19 mouse cellular contexts compared by ENCODE assay signal in genomic region chr8:94320036-94320435, GRCm38 (mm10). TPM values are rescaled to one million over a fixed set of nuclear protein-coding genes. Genes with fewer than 3 reads are reported as not detected.
DNase-seq lines count a peak whose midpoint lies in the region; ATAC-seq and TF ChIP-seq lines count a peak whose summit lies in the region.
"Had no signal": no experiment of that assay in that cellular context is flagged by ENCODE, and none has a peak within 500 bp of the region (broad histone marks: within the 10 kb centered on the region; RNA-seq: fewer than 3 reads in every experiment).

No protein-coding gene starts in this region.

- H3K36me3 ChIP-seq in stomach, embryonic 15.5 days, result no peaks in the 10 kb centered on the region
- no peaks in the 10 kb centered on the region for H3K36me3 ChIP-seq in stomach, postnatal 0 days (ENCODE audit: control insufficient read depth, insufficient read depth, low read length)
- H3K36me3 ChIP-seq in forebrain, embryonic 15.5 days, result 0 out of 2 replicates have a peak, but pooled peaks cover 14% of the 10 kb centered on the region

- H3K27ac ChIP-seq in stomach, embryonic 15.5 days, result 0 out of 2 replicates have a peak overlapping the region, but pooled peaks have one; percentile 26
- no peak overlapping the region for H3K27ac ChIP-seq in stomach, postnatal 0 days (replicated peaks)
- H3K27ac ChIP-seq in forebrain, embryonic 15.5 days (replicated peaks), result no peak overlapping the region
- H3K27ac ChIP-seq: embryonic facial prominence, embryonic 10.5 days; forebrain, embryonic 13.5 days had no signal

- WGBS in stomach, embryonic 15.5 days, result 82% methylated on average over 2 of the region's 2 CpGs
- 75% methylated on average over 2 of the region's 2 CpGs for WGBS in stomach, postnatal 0 days
- 91% methylated on average over 2 of the region's 2 CpGs for WGBS in forebrain, embryonic 15.5 days

- TF ChIP-seq CTCF in stomach, postnatal 0 days (IDR thresholded peaks at IDR 0.05; ENCODE audit: low read depth), result no peak

- TF ChIP-seq EP300 in stomach, postnatal 0 days (optimal IDR thresholded peaks at IDR 0.05), result no peak

- H3K9ac ChIP-seq in stomach, embryonic 15.5 days, result no peak overlapping the region
- no peak overlapping the region for H3K9ac ChIP-seq in stomach, postnatal 0 days (ENCODE audit: low read length)
- no peak overlapping the region for H3K9ac ChIP-seq in forebrain, embryonic 15.5 days (replicated peaks)
- H3K9ac ChIP-seq: embryonic facial prominence, embryonic 12.5 days; forebrain, embryonic 13.5 days had no signal

- no peak overlapping the region for H3K4me3 ChIP-seq in stomach, embryonic 15.5 days (replicated peaks)
- H3K4me3 ChIP-seq in stomach, postnatal 0 days (ENCODE audit: low read depth, low read length), result no peak overlapping the region
- no peak overlapping the region for H3K4me3 ChIP-seq in forebrain, embryonic 15.5 days
- H3K4me3 ChIP-seq: embryonic facial prominence, embryonic 10.5 days; embryonic facial prominence, embryonic 12.5 days; forebrain, embryonic 13.5 days had no signal

- H3K4me1 ChIP-seq in stomach, embryonic 15.5 days, result 0 out of 2 replicates have a peak, but pooled peaks cover 2% of the 10 kb centered on the region
- H3K4me1 ChIP-seq in stomach, postnatal 0 days (replicated peaks; ENCODE audit: control insufficient read depth, insufficient read depth), result no peaks in the 10 kb centered on the region
- H3K4me1 ChIP-seq in forebrain, embryonic 15.5 days, result no peaks in the 10 kb centered on the region
- H3K4me1 ChIP-seq: embryonic facial prominence, embryonic 12.5 days; forebrain, embryonic 13.5 days had no signal

- H3K4me2 ChIP-seq in stomach, embryonic 15.5 days, result no peak overlapping the region
- H3K4me2 ChIP-seq in stomach, postnatal 0 days (replicated peaks; ENCODE audit: low read depth), result no peak overlapping the region
- no peak overlapping the region for H3K4me2 ChIP-seq in forebrain, embryonic 15.5 days (replicated peaks)
- H3K4me2 ChIP-seq: embryonic facial prominence, embryonic 12.5 days; forebrain, embryonic 13.5 days had no signal

- no peak for ATAC-seq in stomach, embryonic 15.5 days (ENCODE audit: insufficient read depth, low FRiP score, low read depth)
- ATAC-seq in stomach, postnatal 0 days (ENCODE audit: low FRiP score, low TSS enrichment), result no peak
- no peak for ATAC-seq in forebrain, embryonic 15.5 days (replicated peaks)
- ATAC-seq: forebrain, embryonic 13.5 days; forebrain, embryonic 16.5 days had no signal

- peak; percentile 53 for DNase-seq in adrenal gland, adult 2 months
- DNase-seq in adrenal gland, adult 18-20 months (ENCODE audit: low spot score in 2 of 2), result no peak
- DNase-seq in adrenal gland, postnatal 14 days, result peak; percentile 42
- DNase-seq in adrenal gland, postnatal 25 days, result no peak
- DNase-seq in stomach, postnatal 0 days (ENCODE audit: low spot score), result no peak
- DNase-seq: cerebellum, adult 11-12 months; cerebellum, adult 2 months; cerebellum, adult 9-10 months; cerebellum, postnatal 10 days; cerebellum, postnatal 25 days had no signal

- H3K27me3 ChIP-seq in stomach, embryonic 15.5 days (replicated peaks), result no peaks in the 10 kb centered on the region
- no peaks in the 10 kb centered on the region for H3K27me3 ChIP-seq in stomach, postnatal 0 days (ENCODE audit: control insufficient read depth, insufficient read depth, low read length)
- no peaks in the 10 kb centered on the region for H3K27me3 ChIP-seq in forebrain, embryonic 15.5 days
- H3K27me3 ChIP-seq: embryonic facial prominence, embryonic 12.5 days; forebrain, embryonic 13.5 days had no signal

- H3K9me3 ChIP-seq in stomach, embryonic 15.5 days, result no peaks in the 10 kb centered on the region
- H3K9me3 ChIP-seq in stomach, postnatal 0 days (ENCODE audit: control insufficient read depth, low read length), result no peaks in the 10 kb centered on the region
- no peaks in the 10 kb centered on the region for H3K9me3 ChIP-seq in forebrain, embryonic 15.5 days
- H3K9me3 ChIP-seq: embryonic facial prominence, embryonic 10.5 days; embryonic facial prominence, embryonic 12.5 days; forebrain, embryonic 13.5 days had no signal

RNA-seq across cellular contexts. Expression of gene Slc12a3, which starts 9.0 kb away (rescaled TPM):
- total RNA-seq in adrenal gland, adult 2 months (2021), result under 1 TPM in 1 of 2 experiments, not detected in 1; 0.12 TPM
- polyA plus RNA-seq in adrenal gland, adult 2 months (2012; rRNA removed), result 0.10 TPM in 1 of 2 replicates, not detected in the other
- total RNA-seq in adrenal gland, adult 18-20 months (2021), result under 1 TPM in 1 of 2 experiments, not detected in 1; 0.13 TPM
- 0.11 and 0.19 TPM in 2 replicates for total RNA-seq in adrenal gland, postnatal 14 days (2021)
- total RNA-seq in adrenal gland, postnatal 25 days (2021), result 0.09 and 0.29 TPM in 2 replicates
- 0.08 and 0.09 TPM in 2 replicates for polyA plus RNA-seq in stomach, embryonic 15.5 days (2015; fragmentation: Nextera tagmentation; extraction: Ambion mirVana)
- polyA plus RNA-seq in stomach, postnatal 0 days (2015; fragmentation: Nextera tagmentation; extraction: Ambion mirVana), result 0.10 and 0.22 TPM in 2 replicates
- polyA plus RNA-seq in forebrain, embryonic 15.5 days (2015; fragmentation: Nextera tagmentation; extraction: Ambion mirVana), result not detected in 2 replicates
- total RNA-seq: MEL had no signal
- polyA plus RNA-seq: C2C12; embryonic facial prominence, embryonic 10.5 days; forebrain, embryonic 11.5 days; forebrain, embryonic 13.5 days had no signal

Comparison
In these comparisons a context has a peak if more than half of its experiments do, and no peak if none do; other contexts are left out.
1. DNase-seq: peak in adrenal gland, adult 2 months (single experiment) and adrenal gland, postnatal 14 days (single experiment); none in adrenal gland, adult 18-20 months (0 of 2), adrenal gland, postnatal 25 days (single experiment) and stomach, postnatal 0 days (single experiment).